Mouse (Mus musculus) midbrain, postnatal 0 days (tissue): ENCODE results near the gene Flt3. TPM values are rescaled to one million over a fixed set of nuclear protein-coding genes. Genes with fewer than 3 reads are reported as not detected.

ENCODE experiments used
- ATAC-seq: fragments of 200-750 bp; cut with Nextera tagmentation; 2 replicates; pipeline ENCODE4 v1.8.0; 2017; ENCODE audit warnings: moderate number of reproducible peaks, mild to moderate bottlenecking, moderate TSS enrichment, moderate library complexity; ENCODE audit not compliant: low FRiP score
- DNase-seq: peaks from one replicate; pipeline ENCODE4 v3.0.0-alpha.2; 2015; ENCODE audit warnings: low spot score
- H3K27ac ChIP-seq: fragments of 300-500 bp; sonication (generic); 2 replicates; pipeline ENCODE4 v1.5.1; 2014; ENCODE audit warnings: low read depth, mild to moderate bottlenecking, low read length, mixed read lengths
- H3K27me3 ChIP-seq: fragments of 300-500 bp; sonication (generic); 2 replicates; pipeline ENCODE4 v1.6.1; 2014; ENCODE audit warnings: low read length, control low read depth, mixed read lengths; ENCODE audit not compliant: insufficient read depth
- H3K36me3 ChIP-seq: fragments of 300-500 bp; sonication (generic); 2 replicates; pipeline ENCODE4 v1.6.1; 2014; ENCODE audit warnings: low read length, control low read depth, mixed read lengths; ENCODE audit not compliant: insufficient read depth
- H3K4me1 ChIP-seq: fragments of 300-500 bp; sonication (generic); 2 replicates; pipeline ENCODE4 v1.6.1; 2014; ENCODE audit warnings: mild to moderate bottlenecking, control low read depth, antibody characterized with exemption, low read length, mixed read lengths; ENCODE audit not compliant: insufficient read depth
- H3K4me2 ChIP-seq: fragments of 300-500 bp; sonication (generic); 2 replicates; pipeline ENCODE4 v1.6.1; 2014; ENCODE audit warnings: low read depth, mild to moderate bottlenecking, low read length, mixed read lengths; ENCODE audit not compliant: poor library complexity, severe bottlenecking
- H3K4me3 ChIP-seq: fragments of 300-500 bp; sonication (generic); 2 replicates; pipeline ENCODE4 v1.5.1; 2014; ENCODE audit warnings: low read depth, mild to moderate bottlenecking, low read length, moderate library complexity
- H3K9ac ChIP-seq: fragments of 300-500 bp; sonication (generic); replicated peaks from 2 replicates; pipeline ENCODE4 v1.6.1; 2014; ENCODE audit warnings: mild to moderate bottlenecking, low read length, moderate library complexity, mixed read lengths; ENCODE audit not compliant: poor library complexity, severe bottlenecking
- H3K9me3 ChIP-seq: fragments of 300-500 bp; sonication (generic); 2 replicates; pipeline ENCODE4 v1.6.1; 2016; ENCODE audit warnings: low read length, control low read depth
- CTCF ChIP-seq: IDR thresholded peaks from 2 replicates; pipeline ENCODE4 v1.5.1; 2016; ENCODE audit warnings: antibody characterized with exemption, mild to moderate bottlenecking
- WGBS: fragments of 180-500 bp; shearing (Covaris S2); extraction: QIAGEN DNeasy Blood & Tissue Kit; methylation state at CpG from one replicate; pipeline ENCODE4 v1.1.7; 2014; 5-methylcytosine and 5-hydroxymethylcytosine counted together
- polyA plus RNA-seq: library from polyadenylated mRNA; unstranded; fragments of >200 nt; fragmentation: Nextera tagmentation; extraction: Ambion mirVana; gene quantifications from 2 replicates; pipeline ENCODE4 v1.2.1, GENCODE M21; 2015
- total RNA-seq: library from RNA; depleted of rRNA; stranded (reverse); fragments of >200 nt; gene quantifications from 2 replicates; pipeline ENCODE4 v1.2.3, GENCODE M21; 2014

The Flt3 gene
- total and polyA plus RNA-seq, 2 experiments from 2014 or later, result 2.0 to 2.5 TPM

GRCm38 (mm10) chr5:147442741-147443140 lies 42.5 kb upstream of the Flt3 start:
- no peaks in the 10 kb centered on the region for H3K36me3 ChIP-seq
- DNase-seq (no peak), ATAC-seq (no peak)
- no peak for TF ChIP-seq CTCF
- H3K27ac ChIP-seq, result no peak overlapping the region
- no peak overlapping the region for H3K9ac ChIP-seq
- H3K27me3 ChIP-seq, result no peaks in the 10 kb centered on the region
- 76% methylated on average over 4 of the region's 4 CpGs for WGBS
- H3K9me3 ChIP-seq, result no peaks in the 10 kb centered on the region
- H3K4me1 ChIP-seq, result no peaks in the 10 kb centered on the region
- H3K4me3 ChIP-seq, result no peak overlapping the region
- H3K4me2 ChIP-seq, result no peak overlapping the region

GRCm38 (mm10) chr5:147441979-147442378 lies 41.7 kb upstream of the Flt3 start:
- H3K36me3 ChIP-seq, result no peaks in the 10 kb centered on the region
- no peak overlapping the region for H3K27ac ChIP-seq
- H3K27me3 ChIP-seq, result no peaks in the 10 kb centered on the region
- no peaks in the 10 kb centered on the region for H3K4me1 ChIP-seq
- H3K9me3 ChIP-seq, result no peaks in the 10 kb centered on the region
- WGBS, result 90% methylated on average over 1 of the region's 1 CpGs
- no peak overlapping the region for H3K4me3 ChIP-seq
- H3K9ac ChIP-seq, result no peak overlapping the region
- no peak for TF ChIP-seq CTCF
- no peak overlapping the region for H3K4me2 ChIP-seq
- DNase-seq (no peak), ATAC-seq (no peak)

DNA sequence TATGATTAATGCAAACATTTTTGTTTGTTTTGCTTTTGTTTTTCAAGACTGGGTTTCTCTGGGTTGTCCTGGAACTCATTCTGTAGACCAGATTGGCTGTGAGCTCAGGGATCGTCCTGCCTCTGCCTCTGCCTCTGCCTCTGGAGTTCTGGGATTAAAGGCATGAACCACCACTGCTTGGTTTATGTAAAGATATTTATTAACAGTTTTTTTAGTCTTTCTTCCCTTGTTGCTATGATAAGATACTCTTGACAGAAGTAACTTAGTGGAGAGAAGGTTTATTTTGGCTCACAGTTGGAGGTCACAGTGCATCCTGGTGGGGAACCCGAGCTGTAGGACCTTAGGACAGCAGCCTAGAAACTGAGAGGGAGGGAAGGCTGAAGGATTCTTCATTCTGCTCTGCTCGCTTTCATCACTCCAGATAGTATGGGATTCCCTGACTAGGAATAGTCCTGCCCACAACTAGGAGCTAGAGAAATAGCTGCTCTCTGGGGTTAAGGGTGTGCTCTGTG lies 40.8 kb upstream of the Flt3 start:
- no peak for DNase-seq
- ATAC-seq, result no peak
- TF ChIP-seq CTCF, result no peak
- no peaks in the 10 kb centered on the region for H3K27me3 ChIP-seq
- H3K4me1 ChIP-seq, result no peaks in the 10 kb centered on the region
- no peak overlapping the region for H3K9ac ChIP-seq
- no peaks in the 10 kb centered on the region for H3K36me3 ChIP-seq
- 79% methylated on average over 3 of the region's 3 CpGs for WGBS
- no peak overlapping the region for H3K27ac ChIP-seq
- H3K4me3 ChIP-seq, result no peak overlapping the region
- H3K9me3 ChIP-seq, result no peaks in the 10 kb centered on the region
- no peak overlapping the region for H3K4me2 ChIP-seq

GRCm38 (mm10) chr5:147436491-147436890 lies 36.2 kb upstream of the Flt3 start:
- Histone ChIP-seq H3K4me3 (no peak overlapping the region), H3K4me1 (no peaks in the 10 kb centered on the region; the same call in 1 of the 2 replicates), H3K27me3 (no peaks in the 10 kb centered on the region), H3K4me2 (no peak overlapping the region), H3K9ac (no peak overlapping the region), H3K36me3 (no peaks in the 10 kb centered on the region), H3K27ac (no peak overlapping the region), H3K9me3 (no peaks in the 10 kb centered on the region)
- DNase-seq, result peak; percentile 9
- 57% methylated on average over 5 of the region's 5 CpGs for WGBS
- no peak for ATAC-seq
- TF ChIP-seq CTCF, result no peak

DNA sequence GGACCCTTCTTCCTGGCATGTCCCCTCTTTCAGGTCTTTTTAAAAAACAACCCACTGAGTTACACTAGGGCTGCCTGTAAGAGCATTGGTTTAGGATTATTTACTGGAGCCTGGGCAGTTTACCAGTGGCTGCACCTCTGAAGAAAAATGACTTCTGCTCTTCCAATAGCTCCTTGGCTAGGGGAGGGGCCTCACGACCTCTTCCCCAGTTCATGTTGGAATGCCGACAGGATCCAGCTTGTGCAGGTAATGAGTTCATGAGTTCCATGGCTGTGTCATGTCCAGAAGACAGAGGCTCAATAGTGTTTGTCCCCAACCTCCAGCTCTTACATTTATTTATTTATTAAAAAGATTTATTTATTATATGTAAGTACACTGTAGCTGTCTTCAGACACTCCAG lies 35.5 kb upstream of the Flt3 start:
- no peaks in the 10 kb centered on the region for H3K9me3 ChIP-seq
- H3K4me1 ChIP-seq, result no peaks in the 10 kb centered on the region; the same call in 1 of the 2 replicates
- DNase-seq, result no peak
- no peak overlapping the region for H3K4me3 ChIP-seq
- H3K4me2 ChIP-seq, result no peak overlapping the region
- ATAC-seq, result no peak
- H3K36me3 ChIP-seq, result no peaks in the 10 kb centered on the region
- no peak overlapping the region for H3K27ac ChIP-seq
- no peak for TF ChIP-seq CTCF
- H3K27me3 ChIP-seq, result no peaks in the 10 kb centered on the region
- no peak overlapping the region for H3K9ac ChIP-seq
- 80% methylated on average over 2 of the region's 2 CpGs for WGBS

GRCm38 (mm10) chr5:147435224-147435623 lies 34.9 kb upstream of the Flt3 start:
- Histone ChIP-seq H3K36me3 (no peaks in the 10 kb centered on the region), H3K27me3 (no peaks in the 10 kb centered on the region), H3K4me2 (no peak overlapping the region), H3K9ac (no peak overlapping the region), H3K27ac (no peak overlapping the region), H3K4me1 (no peaks in the 10 kb centered on the region; the same call in 1 of the 2 replicates), H3K9me3 (no peaks in the 10 kb centered on the region), H3K4me3 (no peak overlapping the region)
- TF ChIP-seq CTCF, result no peak
- 53% methylated on average over 4 of the region's 4 CpGs for WGBS
- DNase-seq (peak; percentile 59), ATAC-seq (no peak)
